Mouse (Mus musculus) 416B (cell line): ENCODE measurements at regions not wholly inside any gene's neighbourhood (a gene's known extent, or its start where the extent isn't known, plus 50 kb on each side); places are given as distances from the start of the nearest gene placed in this dataset.

Experiments used
- DNase-seq: peaks from one replicate; pipeline ENCODE4 v3.0.0; 2011; ENCODE audit warnings: low read depth

DNA sequence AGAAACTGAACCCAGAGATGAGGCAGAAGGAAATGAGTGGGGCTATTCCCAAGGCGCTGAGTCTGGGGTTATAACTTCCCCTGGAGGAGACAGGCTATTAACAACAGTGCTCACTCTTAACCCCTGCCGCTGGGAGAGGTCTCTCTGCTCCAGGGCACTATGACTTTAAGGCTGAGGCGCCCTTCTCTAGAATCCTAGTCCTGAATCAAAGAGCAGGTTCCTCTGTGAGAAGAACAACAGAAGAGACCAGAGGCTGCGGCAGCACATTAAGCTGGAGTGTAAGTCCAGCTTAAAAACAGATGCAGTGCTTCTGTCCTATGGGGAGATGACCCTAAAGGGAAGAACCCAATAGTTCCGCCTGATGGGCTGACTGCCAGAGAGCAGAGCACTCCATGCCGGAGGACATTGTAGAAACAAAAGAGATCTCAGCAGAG lies 173.4 kb upstream of the Klf7 start:
- DNase-seq, result no peak

DNA sequence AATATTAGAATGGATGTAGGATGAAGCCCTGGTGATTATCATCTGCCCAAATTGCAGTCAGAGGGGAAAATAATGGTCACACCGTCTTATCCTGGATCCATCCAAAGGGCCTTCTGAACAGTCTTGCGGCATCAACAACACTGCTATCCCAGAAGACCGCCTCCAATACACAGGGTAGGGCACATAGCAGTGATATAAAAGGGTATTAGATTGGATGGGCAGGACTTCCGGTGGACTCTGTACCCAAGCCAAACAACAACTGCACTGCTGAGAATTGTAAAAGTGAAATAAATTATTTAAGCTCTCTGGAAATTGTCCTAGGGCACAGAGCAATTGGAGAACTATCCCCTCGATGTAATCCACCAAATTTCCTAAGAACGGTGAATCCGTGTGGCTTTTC lies 173.0 kb upstream of the Klf7 start:
- no peak for DNase-seq

DNA sequence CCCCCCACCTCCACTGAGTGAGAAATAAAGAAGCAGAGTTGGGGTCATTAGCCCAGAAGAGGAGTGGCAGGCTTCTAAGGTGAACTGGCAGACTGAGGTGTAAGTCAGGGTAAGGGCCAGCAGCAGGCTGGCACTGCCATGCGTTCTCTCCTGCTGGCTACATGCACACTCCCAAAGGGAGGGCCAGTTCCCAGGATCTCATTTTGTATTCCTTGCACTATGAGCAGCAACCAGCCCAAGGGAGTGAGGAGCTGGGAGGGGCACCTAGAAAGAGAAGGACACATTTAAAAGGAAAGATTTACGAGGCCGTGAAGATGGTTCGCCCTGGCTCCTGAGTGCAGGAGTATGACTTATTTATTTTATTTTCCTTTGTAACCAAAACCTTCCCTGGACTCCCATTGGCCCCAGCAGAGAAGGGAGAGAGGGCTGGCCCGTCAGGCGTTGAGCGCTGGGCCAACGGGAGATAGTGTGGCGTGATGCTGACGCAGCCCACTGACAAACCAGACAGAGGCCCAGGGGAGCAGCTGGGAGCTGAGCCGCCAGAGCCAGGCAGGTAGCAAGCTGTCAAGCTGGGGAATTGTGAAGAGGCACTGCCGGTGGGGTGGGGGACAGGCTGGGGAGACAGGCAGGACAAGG lies 166.8 kb upstream of the Klf7 start:
- DNase-seq, result no peak

DNA sequence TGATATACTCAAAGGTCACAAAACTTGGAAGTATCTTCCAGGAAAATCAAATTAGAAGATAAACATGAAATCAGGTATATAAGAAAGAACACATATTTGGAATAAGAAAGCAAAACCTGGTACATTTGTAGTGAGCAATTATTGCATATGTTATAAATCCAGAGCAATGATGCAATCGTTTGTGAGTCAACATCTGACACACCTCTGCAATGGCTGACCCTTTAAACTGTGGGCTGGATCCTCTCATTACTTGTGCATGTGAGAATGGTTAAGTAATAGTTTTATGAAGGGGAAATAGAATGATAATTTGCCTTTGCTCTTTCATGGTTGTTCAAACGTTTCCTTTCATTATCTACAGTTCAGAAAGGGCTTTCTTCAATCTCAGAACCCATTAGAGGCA lies 165.0 kb upstream of the Klf7 start:
- no peak for DNase-seq

DNA sequence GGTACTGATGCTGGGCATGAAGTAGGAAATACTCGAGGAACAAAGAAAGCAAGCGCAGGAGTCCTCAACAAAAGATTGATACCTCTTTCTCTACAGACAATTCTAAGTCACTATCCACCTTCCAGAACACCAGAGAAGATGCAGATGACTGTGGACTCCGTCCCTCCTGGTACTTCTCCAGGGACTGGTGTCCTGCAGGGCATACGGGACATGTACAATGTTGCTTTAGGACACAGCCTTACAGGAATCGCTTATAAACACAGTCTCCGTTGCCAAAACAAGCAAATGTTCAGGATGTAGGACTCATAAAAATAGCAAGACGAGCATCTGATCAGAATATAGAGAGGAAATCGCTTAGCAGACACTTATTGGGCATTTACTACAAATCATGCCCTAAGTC lies 162.6 kb upstream of the Klf7 start:
- no peak for DNase-seq

DNA sequence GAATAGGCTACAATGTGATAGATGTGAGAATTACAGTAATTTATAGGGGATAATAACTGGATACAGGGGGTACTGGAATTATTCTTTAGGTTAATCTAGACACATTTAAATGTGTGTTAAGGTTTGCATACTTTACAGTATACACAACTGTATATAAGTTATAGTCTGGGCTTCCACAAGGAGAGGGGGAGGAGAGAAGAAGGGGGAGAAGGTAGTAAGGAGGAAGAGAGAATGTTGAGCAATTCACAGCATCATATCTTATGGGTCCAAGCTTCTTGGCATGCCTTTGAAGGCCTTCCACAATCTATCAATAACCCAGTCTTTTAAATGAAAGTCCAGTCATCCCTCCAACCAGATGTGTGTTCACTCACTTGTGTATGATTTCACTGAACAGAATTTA lies 153.8 kb upstream of the Klf7 start:
- no peak for DNase-seq

DNA sequence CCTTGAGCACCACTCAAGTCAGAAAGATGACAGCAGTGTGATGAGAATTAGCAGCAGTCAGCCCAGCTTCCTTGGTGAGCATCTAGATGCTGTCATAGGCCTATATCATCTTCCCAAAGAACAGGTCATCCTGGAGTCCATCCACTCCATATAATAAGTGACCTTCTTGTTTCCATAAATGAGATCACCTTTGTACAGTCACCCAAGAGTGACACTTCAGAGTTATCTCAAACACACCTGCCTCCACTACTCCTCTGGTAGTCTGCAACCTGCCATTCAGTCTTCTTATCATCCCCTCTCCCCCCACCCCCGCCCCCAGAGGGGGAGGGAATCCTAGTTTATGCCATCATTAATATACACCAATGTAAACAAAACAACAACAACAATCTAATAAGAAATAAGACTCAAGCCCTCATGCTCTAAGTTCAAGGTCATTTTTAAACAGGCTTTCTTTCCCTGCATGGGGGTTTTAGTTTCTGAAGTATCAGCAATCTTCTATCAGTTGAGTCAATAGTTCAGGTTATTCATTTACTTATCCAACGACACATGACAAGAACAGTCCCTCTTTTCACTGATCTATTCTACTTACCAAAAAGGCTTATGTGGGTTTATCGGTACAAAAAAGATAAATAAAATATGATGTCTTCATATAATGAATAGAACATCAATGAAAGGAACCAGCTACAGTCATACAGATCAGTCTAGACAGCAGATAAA lies 153.2 kb upstream of the Klf7 start:
- no peak for DNase-seq

DNA sequence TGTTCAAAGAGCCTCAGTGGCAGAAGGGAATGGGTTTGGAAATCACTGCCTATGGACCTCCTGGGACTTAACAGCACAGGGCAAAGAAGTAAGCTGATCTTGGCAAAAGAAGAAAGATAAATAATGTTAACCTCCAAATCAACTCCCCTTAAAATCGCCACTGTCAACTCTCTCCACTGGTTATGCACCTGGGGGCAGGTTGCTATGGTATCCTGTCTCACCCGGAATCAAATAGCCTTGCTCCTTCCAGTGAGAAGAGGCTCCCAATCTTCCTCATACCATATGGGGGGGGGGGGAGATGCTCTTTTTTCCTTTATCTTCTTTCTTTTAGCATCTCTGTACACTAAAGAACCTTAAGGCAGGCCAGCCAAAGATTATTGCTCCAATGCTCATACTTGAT lies 135.2 kb upstream of the Klf7 start:
- DNase-seq, result no peak

DNA sequence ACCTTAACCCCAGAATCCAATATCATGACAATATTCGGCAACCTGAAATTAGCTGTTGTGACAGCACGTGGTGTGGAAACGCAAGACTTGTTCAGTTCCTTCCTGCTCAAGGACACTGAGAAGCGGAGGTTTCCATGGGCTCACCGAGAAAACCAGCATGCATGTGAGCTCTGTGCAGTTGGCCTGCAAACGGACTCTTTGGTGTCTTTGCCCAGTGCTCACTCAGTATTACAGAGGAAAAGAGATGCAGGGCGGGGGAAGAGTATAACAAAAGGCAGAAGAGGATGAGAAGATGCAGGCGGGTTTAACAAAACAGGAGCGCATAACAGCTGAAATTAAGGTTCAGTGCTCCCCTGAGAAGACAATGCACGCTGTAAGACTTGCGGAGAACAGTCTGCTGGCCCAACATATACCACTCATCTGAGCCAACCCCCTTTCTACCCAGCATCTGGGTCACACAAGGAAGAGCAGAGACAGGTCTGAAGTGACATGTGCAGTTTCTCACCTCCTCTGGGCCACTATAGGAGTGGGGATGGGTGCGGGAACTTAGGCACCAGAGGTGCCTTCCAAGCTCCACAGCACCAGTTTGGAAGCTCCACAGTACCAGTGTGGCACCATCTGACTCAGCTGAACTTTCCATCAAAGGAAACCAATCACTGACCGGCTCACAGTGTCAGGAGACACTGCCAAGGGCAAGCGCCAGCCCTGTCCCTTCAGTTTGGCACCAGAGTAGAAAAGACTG lies 133.6 kb upstream of the Klf7 start:
- no peak for DNase-seq

DNA sequence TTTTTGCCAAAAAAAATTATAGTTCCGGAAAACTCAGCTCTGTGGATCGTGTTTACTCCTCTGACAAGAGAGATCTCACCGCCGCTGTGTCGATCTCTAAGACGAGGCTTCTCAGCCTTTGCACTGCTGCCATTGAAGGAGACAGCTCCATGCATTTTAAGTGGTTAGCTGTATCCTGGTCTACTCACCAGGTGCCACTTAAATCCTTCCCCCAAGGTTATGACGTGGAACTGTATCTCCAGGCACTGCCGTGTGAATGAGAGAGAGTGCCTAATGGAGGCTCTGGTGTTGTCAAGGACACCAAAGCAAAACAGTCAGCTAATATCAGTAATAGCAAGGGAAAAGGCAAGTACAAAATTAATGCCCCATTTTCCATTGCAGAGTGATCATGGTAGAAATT lies 132.6 kb upstream of the Klf7 start:
- no peak for DNase-seq

DNA sequence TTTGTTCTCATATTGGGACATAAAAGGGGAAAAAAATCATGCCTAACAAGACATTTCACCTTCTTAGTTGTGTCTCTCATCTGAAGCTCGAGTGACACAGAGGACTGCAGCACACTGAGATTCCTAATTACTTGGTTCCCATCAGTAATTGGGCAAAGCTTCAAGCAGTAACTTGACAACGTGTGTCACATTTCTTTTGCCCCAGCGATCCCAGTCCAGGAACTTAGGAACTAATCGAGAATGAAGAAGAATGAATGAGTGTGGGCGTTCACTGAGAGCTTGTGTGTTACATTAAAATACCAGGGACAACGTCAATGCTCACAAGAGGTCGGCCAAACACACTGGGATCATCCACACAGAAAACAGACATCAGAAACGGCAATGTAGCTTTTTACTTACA lies 131.9 kb upstream of the Klf7 start:
- DNase-seq, result no peak

DNA sequence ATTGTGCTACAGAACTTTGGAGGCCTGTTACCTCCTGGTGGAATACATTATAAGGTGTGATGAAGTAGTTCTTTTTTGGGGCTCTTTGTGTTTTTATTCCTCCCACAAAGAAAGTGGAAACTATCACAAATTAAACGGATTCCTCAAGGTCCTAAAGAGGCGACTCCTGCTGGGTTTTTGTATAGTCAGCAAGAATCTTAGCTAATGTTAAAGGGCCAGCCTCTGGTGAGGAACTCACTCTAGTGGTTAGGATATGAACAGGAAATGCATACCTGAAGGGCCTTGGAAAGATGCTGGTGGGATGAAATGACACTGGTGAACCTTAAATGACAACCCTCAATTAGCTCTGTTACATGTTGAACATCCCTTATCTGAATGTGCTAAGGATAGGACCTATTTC lies 120.3 kb upstream of the Klf7 start:
- DNase-seq, result no peak

DNA sequence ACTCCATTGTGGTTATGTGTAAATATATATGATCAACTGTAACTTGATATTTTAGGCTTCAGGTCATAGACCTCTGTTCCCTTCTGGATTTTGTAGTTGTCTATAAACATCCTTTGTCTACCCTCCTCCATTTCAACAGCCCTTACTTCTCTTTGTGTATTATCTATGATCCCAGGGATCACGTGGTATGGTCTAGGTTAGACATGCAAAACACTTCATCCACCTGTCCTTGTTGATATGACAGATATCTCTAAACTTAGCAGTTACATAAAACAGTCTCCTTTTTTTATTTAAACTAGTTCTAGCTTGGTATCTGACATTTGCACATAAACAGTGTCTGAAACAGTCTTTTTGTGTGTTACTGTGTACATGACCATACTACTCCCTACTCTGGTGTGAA lies 107.6 kb upstream of the Klf7 start:
- no peak for DNase-seq

DNA sequence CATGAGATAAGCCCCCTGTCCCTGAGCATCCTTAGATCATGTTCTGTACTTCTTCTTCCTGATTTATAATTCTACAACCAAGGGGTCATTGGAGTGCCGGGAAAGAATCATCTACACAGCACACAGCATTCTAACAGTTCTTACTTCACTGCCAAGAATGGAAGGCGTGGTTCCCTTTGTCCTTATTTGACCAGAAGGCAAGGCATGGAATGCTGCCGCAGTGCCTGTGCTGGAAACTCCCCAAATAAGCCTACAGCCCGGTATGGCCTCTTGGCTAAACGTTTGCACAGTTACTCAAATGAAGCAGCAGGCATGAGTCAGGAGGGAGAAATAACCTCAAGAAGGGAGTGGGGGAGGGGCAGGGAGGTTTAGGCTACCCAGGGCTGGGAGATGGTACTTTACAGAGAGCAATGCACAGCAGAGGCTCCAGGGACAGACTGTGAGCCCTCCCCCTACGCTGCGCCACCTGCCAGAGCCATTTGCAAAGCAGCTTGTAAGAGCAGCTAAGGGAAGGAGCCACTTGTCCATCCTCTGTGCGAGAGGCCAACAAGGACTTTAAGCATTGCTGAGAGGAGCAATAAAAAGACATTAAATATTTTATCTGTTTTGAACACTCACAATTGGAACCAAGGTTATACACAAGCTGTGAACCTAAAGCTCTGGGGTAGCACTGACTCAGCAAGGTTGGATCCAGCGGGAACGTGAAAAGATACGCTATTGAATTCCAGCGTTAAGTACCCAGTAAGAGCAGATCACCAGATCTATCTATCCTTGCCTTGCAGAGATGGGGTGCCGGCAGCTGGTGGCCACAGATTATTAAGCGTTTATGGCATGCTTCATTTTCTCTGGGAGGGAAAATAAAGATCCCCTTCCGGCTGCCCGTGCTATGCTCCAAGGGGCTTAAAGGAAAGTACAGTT lies 104.2 kb upstream of the Klf7 start:
- no peak for DNase-seq

DNA sequence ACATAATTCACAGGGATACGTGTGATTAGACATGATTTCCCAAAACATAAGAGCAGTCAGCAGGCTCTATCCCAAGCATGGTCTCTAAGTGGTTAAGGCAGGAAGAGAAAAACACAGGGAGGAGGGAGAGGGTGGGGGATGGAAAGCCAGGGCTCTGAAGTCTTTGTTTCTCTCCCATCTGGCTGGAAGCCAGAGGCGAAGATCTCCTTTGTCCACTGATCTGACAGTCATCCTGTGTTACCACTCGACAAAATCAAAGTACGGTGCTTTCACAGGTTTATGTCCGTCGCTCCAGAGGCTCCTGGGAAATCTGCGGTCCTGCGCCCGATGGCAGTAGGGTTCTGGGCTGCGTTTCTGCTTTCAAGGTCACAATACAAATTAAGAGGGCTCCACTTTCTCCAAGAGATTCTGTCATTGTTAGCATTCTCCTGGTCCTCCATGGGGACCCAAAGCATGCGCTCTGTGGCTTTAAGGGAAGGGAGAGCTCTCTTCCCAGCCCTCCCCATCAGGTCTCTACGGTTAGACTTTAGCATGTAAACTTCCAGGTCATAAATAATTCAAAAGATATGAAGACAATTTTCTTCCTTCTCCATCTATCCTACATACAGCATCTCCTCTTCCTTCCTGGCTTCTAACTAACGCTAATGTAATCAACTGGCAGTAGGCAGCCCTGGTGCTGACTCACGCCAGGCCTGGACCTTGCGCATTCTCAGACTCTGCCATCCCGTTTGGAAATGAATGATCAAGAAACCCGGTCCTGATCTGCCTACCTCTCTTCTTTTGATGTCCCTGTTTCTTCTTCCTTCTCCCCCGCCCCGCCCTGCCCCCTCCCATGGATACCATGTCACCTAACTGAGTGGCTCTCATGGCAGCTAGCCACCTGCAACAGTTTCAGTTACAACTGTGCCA lies 102.0 kb upstream of the Klf7 start:
- no peak for DNase-seq

DNA sequence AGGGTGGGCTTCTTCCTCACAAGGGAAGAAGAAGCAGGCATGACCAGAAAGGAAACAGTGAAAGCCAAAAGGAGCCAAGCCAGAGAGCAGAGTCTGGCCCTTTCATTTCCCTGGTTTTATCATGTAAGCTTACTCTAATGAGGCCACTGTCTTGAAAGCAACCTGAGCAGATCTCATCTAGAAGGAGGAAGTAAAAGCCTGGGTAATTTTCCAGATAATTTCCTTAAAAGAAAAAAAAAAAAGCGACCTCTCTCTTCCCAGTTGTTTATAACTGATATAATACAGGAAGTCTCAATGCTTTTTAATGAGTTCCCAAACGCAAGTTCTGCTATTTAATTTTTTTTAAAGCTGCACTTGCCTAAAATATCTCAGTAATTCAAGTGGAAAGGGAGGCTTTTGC lies 100.4 kb upstream of the Klf7 start:
- DNase-seq, result no peak

DNA sequence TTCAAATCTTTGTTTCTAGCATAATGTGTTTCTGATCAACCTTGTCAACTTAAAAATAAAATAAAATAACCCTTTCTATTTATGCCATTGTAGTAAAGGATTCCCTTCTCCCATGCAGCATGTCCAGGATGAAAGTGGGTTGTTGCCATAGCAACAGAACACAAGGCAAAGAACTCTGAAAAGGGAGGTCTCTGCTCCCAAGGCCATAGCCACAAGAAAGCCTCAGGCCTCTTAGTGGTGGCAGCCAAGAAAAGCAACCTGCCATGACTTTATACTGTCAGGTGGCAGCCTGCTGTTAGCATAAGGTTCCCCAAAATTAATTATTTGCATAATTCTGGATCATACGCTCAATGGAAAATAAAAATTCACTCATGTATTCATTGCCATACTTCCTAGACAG lies 98.4 kb upstream of the Klf7 start:
- no peak for DNase-seq

DNA sequence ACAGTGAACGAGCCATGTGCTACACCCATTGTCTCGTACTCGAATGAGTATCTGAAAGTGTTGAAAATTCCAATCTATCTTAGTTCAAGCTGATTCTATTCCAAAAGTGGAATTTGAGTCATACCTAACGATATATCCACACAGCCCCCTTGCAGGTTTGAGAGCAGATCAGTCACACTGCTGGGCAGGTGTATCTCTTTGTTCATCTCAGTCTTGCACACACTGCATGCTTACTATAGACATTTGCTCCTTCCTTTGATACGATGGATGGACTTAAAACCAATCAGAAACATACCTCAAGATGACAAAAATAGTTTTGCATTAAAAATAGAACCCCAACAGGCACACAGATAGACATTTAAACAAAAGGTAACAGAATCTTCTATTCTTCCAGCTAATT lies 98.0 kb upstream of the Klf7 start:
- DNase-seq, result no peak

DNA sequence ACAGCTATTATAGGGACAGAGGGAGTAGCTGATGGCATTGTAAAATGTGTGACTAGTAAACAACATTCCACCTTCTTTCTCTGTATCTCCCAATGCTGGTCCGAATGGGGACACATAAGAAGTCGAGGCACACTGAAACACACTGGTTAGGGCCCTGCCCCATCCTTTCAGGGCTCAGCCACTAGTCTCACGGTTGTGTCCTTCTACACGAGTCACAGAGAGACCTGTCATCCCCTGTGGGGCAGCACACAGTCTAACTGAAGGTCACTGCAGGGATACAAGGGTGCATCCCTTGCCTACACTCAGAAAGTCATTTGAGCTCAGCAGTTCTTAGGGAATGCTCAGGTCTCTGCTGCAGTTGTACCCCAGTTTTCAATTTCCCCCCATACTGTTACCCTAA lies 93.6 kb upstream of the Klf7 start:
- DNase-seq, result no peak

DNA sequence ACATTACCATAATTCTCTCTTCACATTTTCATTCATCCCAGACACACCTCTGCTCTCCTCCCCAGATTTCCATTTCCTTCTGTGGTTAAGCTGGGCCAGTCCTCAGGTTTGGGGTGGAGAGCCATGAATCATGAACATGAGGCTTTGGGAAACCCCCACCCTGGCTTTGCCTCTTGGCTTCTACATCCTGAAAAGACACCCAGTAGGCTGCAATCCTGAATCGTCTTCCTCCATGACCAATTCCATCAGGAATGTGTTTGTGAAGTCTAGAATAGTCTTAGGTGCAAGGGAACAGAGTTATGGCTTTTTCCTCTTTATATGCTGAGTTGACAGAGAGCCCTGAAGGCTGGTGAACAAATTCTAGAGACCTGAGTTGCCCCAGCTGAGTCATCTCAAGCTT lies 87.0 kb upstream of the Klf7 start:
- DNase-seq, result no peak

DNA sequence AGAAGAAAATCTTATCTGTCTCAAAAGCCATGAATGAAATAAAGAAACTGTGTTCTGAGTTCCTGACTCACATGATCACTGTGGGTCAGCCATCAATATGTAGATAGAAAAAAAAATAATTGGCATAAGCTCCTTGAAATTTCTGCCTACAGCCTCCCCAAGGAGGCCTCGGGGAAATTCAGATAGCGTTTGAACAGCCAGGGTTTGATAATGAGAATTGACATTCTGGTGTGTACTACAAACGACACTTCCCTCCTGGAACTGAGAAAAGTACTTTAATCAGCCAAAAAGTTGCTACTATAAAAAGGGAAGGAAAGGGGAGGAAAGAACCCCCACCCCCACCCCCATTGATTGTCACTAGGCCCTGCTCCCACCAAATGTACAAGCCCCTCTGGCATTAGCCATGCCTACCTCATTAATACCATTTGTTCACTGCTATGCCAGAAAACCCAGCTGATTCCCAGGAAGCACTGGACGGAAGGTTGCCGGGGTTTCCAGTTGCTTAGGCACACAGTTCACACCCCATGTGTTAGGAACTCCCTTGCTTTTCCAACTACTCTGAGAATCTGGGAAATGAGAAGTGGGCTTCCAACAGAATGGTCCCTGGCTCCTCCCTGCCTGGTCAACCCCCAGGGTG lies 78.4 kb upstream of the Klf7 start:
- DNase-seq, result no peak
